Mouse (Mus musculus) C2C12 (cell line): ENCODE data around the gene Ksr2.

ENCODE experiments used
- CTCF ChIP-seq: IDR thresholded peaks from one replicate; pipeline ENCODE4 v1.5.1; 2011; ENCODE audit not compliant: control insufficient read depth, insufficient read depth, insufficient read length
- MAX ChIP-seq: IDR thresholded peaks from one replicate; pipeline ENCODE4 v1.6.1; 2011; ENCODE audit warnings: mild to moderate bottlenecking, control low read depth

GRCm38 (mm10) chr5:117697589-117697988, 283.8 kb downstream of the Ksr2 start:
- TF ChIP-seq CTCF (no peak), MAX (no peak)
